Comparison of ENCODE assay signal across 11 mouse cellular contexts in the genomic region with DNA sequence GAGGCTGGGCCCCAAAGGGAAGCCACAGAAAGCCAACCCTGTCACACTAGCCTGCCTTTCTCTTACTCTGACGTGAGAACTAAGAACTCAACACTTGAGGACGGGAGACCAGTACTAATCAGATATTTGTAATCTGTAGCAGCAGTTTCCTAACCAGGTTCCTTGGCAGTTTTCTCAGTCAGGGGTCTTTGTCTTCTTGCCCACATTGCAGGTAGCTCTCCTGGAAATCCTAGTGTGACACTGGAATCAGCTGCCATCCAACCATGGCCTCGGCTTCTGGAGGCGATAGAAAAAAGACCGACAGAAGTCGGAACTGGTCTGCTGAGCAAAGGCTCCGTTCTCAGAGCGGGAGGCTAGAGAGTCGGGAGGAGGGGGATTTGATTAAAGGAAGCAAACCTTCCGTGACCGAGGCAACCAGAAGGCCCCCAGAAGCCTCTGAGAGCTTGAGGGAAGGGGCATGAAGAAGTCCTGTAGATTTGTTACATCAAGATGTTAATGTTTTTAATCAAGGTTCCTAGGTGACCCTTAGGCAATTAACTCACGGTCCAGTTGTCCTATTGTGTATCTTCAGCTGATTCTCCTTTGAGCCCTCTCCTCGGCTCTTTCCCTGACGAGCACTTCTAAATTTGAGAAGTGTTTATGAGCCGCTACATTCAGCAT.
DNase-seq lines count a peak whose midpoint lies in the region; ATAC-seq lines count a peak whose summit lies in the region.
"Had no signal": no experiment of that assay in that cellular context is flagged by ENCODE, and none has a peak within 500 bp of the region (broad histone marks: within the 10 kb centered on the region; RNA-seq: fewer than 3 reads in every experiment).

No protein-coding gene starts in this region.

- no peak for ATAC-seq in heart, embryonic 13.5 days (ENCODE audit: extremely low read depth, insufficient number of reproducible peaks, low FRiP score, low TSS enrichment)
- ATAC-seq in embryonic facial prominence, embryonic 14.5 days (ENCODE audit: low read depth): peak; percentile 53; the same call in 1 of the 2 replicates
- no peak for ATAC-seq in limb, embryonic 12.5 days (ENCODE audit: insufficient number of reproducible peaks, insufficient read depth, low FRiP score, low TSS enrichment, low read depth)
- no peak for ATAC-seq in granulocyte monocyte progenitor cell, adult 5-6 weeks (replicated peaks; ENCODE audit: poor library complexity, severe bottlenecking)

- H3K4me3 ChIP-seq in heart, embryonic 13.5 days: peak overlapping the region; percentile 32
- peak overlapping the region; percentile 24 for H3K4me3 ChIP-seq in embryonic facial prominence, embryonic 14.5 days (ENCODE audit: low read depth, low read length)
- no peak overlapping the region for H3K4me3 ChIP-seq in limb, embryonic 12.5 days (replicated peaks)
- H3K4me3 ChIP-seq: megakaryocyte, embryonic 14.5 days had no signal

- peak overlapping the region; percentile 64 for H3K4me2 ChIP-seq in heart, embryonic 13.5 days
- peak overlapping the region; percentile 51 for H3K4me2 ChIP-seq in embryonic facial prominence, embryonic 14.5 days (ENCODE audit: low read depth, low read length)
- H3K4me2 ChIP-seq in limb, embryonic 12.5 days: peak overlapping the region; percentile 38

- no peaks in the 10 kb centered on the region for H3K9me3 ChIP-seq in heart, embryonic 13.5 days
- no peaks in the 10 kb centered on the region for H3K9me3 ChIP-seq in embryonic facial prominence, embryonic 14.5 days (ENCODE audit: control insufficient read depth, low read length)
- no peaks in the 10 kb centered on the region for H3K9me3 ChIP-seq in limb, embryonic 12.5 days

- no peak overlapping the region for H3K27ac ChIP-seq in heart, embryonic 13.5 days (replicated peaks)
- H3K27ac ChIP-seq in embryonic facial prominence, embryonic 14.5 days (replicated peaks; ENCODE audit: low read depth, low read length): no peak overlapping the region
- no peak overlapping the region for H3K27ac ChIP-seq in limb, embryonic 12.5 days

- no peaks in the 10 kb centered on the region for H3K27me3 ChIP-seq in heart, embryonic 13.5 days (replicated peaks)
- H3K27me3 ChIP-seq in embryonic facial prominence, embryonic 14.5 days (replicated peaks; ENCODE audit: control insufficient read depth, insufficient read depth, low read length): no peaks in the 10 kb centered on the region
- no peaks in the 10 kb centered on the region for H3K27me3 ChIP-seq in limb, embryonic 12.5 days
- H3K27me3 ChIP-seq: CH12.LX; megakaryocyte, embryonic 14.5 days had no signal

- H3K9ac ChIP-seq in heart, embryonic 13.5 days: peak overlapping the region; percentile 41; the same call in 1 of the 2 replicates
- H3K9ac ChIP-seq in embryonic facial prominence, embryonic 14.5 days (ENCODE audit: low read depth, low read length): peak overlapping the region; percentile 42
- no peak overlapping the region for H3K9ac ChIP-seq in limb, embryonic 12.5 days (replicated peaks)

- 19% methylated on average over 15 of the region's 15 CpGs for WGBS in heart, embryonic 13.5 days
- 16% methylated on average over 15 of the region's 15 CpGs for WGBS in embryonic facial prominence, embryonic 14.5 days
- WGBS in limb, embryonic 12.5 days: 18% methylated on average over 15 of the region's 15 CpGs

- DNase-seq in heart, adult 8-10 months (ENCODE audit: low spot score): no peak
- DNase-seq in R1 (ENCODE audit: low read depth, low spot score) (peak; percentile 8), adipocyte (ENCODE audit: low spot score) (no peak)
- peak; percentile 51 for DNase-seq in embryonic facial prominence, embryonic 14.5 days (ENCODE audit: low spot score)
- DNase-seq in thymus, postnatal 0 days (ENCODE audit: low spot score): no peak
- DNase-seq: thymus, adult 2 months had no signal

- no peaks in the 10 kb centered on the region for H3K36me3 ChIP-seq in heart, embryonic 13.5 days
- H3K36me3 ChIP-seq in embryonic facial prominence, embryonic 14.5 days (ENCODE audit: control insufficient read depth, insufficient read depth, low read length): no peaks in the 10 kb centered on the region
- H3K36me3 ChIP-seq in limb, embryonic 12.5 days: no peaks in the 10 kb centered on the region

- H3K4me1 ChIP-seq in heart, embryonic 13.5 days: peaks cover 11% of the 10 kb centered on the region
- peaks cover 12% of the 10 kb centered on the region; the same call in 1 of the 2 replicates for H3K4me1 ChIP-seq in embryonic facial prominence, embryonic 14.5 days (ENCODE audit: control insufficient read depth, insufficient read depth, low read length)
- H3K4me1 ChIP-seq in limb, embryonic 12.5 days (replicated peaks): peaks cover 6% of the 10 kb centered on the region; the same call in 1 of the 2 replicates
- H3K4me1 ChIP-seq: megakaryocyte, embryonic 14.5 days had no signal

Comparison
In these comparisons a context has a peak if more than half of its experiments do, and no peak if none do; other contexts are left out.
1. DNase-seq: peak in R1 (single experiment) and embryonic facial prominence, embryonic 14.5 days (single experiment); none in heart, adult 8-10 months (single experiment), adipocyte (single experiment) and thymus, postnatal 0 days (single experiment).
2. Peak in every context shown above with its lines, with median percentiles within 50 percentile points of each other: H3K4me2 ChIP-seq.